Mouse (Mus musculus) erythroblast, embryonic 14.5 days (primary cell): ENCODE data around the gene Glipr1l1. TPM values are rescaled to one million over a fixed set of nuclear protein-coding genes. Genes with fewer than 3 reads are reported as not detected.
"Not testable (repeated sequence)": the region's sequence is repeated elsewhere in the genome, so short reads cannot be mapped to it uniquely, and the experiment has no call there.

Experiments
- H3K27me3 ChIP-seq: 2 replicates; pipeline ENCODE4 v1.6.1; 2012; ENCODE audit warnings: inconsistent platforms; ENCODE audit not compliant: control insufficient read depth
- H3K36me3 ChIP-seq: 2 replicates; pipeline ENCODE4 v1.6.1; 2012; ENCODE audit warnings: mild to moderate bottlenecking, inconsistent platforms; ENCODE audit not compliant: control insufficient read depth
- H3K4me1 ChIP-seq: 2 replicates; pipeline ENCODE4 v1.6.1; 2012; ENCODE audit warnings: inconsistent platforms; ENCODE audit not compliant: control insufficient read depth
- H3K4me3 ChIP-seq: replicated peaks from 2 replicates; pipeline ENCODE3; 2012; ENCODE audit warnings: moderate library complexity, mild to moderate bottlenecking, inconsistent platforms
- H3K9me3 ChIP-seq: 2 replicates; pipeline ENCODE4 v1.6.1; 2012; ENCODE audit warnings: low read length, inconsistent platforms, mixed read lengths; ENCODE audit not compliant: control insufficient read depth
- GATA1 ChIP-seq: IDR thresholded peaks from 2 replicates; pipeline ENCODE4 v1.6.1; 2012; ENCODE audit warnings: low read length, inconsistent platforms, mixed read lengths
- TAL1 ChIP-seq: IDR thresholded peaks from 3 replicates; pipeline ENCODE4 v1.6.1; 2012; ENCODE audit warnings: low read length, inconsistent platforms, mixed read lengths
- polyA plus RNA-seq: library from polyadenylated mRNA; stranded (reverse); fragments of >175 nt; gene quantifications from 2 replicates; pipeline ENCODE4 v1.2.3, GENCODE M21; 2012

The Glipr1l1 gene
- polyA plus RNA-seq, 1 experiment, result not detected

DNA sequence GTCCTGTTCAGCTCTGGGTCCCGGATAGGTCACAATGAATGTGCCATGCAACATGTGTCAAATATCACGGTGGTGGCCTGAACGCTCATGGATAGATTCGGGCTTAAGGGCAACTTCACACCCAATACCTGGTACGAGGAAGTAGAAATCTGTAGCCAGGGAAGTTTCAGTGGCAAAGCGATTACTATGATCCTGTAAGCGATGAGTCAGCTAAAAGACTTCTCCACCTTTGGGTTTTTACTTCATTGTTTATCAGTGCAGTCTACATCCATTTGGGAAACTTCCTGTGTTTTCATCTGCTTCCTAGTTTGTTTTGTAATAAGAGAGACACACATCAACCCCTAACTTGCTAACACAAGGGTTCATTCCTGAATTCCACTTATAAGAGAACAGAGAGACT is 50.4 kb downstream of the Glipr1l1 start:
- Histone ChIP-seq H3K36me3 (no peaks in the 10 kb centered on the region), H3K4me1 (no peaks in the 10 kb centered on the region), H3K9me3 (no peaks in the 10 kb centered on the region), H3K4me3 (no peak overlapping the region), H3K27me3 (no peaks in the 10 kb centered on the region)
- TF ChIP-seq GATA1 (no peak), TAL1 (no peak)

- not testable (repeated sequence) for H3K9me3 ChIP-seq, H3K4me1 ChIP-seq, H3K36me3 ChIP-seq, H3K27me3 ChIP-seq, H3K4me3 ChIP-seq
Measured at GRCm38 (mm10) chr10:112125090-112125489, 65.1 kb downstream of the Glipr1l1 start.

GRCm38 (mm10) chr10:112127682-112128230 is 67.8 kb downstream of the Glipr1l1 start:
- H3K4me1 ChIP-seq, H3K27me3 ChIP-seq, H3K4me3 ChIP-seq, H3K9me3 ChIP-seq, H3K36me3 ChIP-seq: not testable (repeated sequence)

Other genes starting within 250 kb of the Glipr1l1 start
- gene Krr1, start 87.5 kb upstream of the Glipr1l1 start, polyA plus RNA-seq, result 0.06 and 0.08 TPM in 2 replicates
- gene Glipr1, start 57.6 kb upstream of the Glipr1l1 start, polyA plus RNA-seq, result not detected in 2 replicates
- not detected in 2 replicates for gene Glipr1l2, start 23.2 kb downstream of the Glipr1l1 start, polyA plus RNA-seq
- gene Glipr1l3, start 100.1 kb downstream of the Glipr1l1 start, polyA plus RNA-seq, result not detected in 2 replicates
- not detected in 2 replicates for gene Caps2, start 103.4 kb downstream of the Glipr1l1 start, polyA plus RNA-seq
- 0.01 TPM in 1 of 2 replicates, not detected in the other for gene Kcnc2, start 210.9 kb downstream of the Glipr1l1 start, polyA plus RNA-seq